Mouse (Mus musculus): ENCODE results near the gene 1700001O22Rik.

The 1700001O22Rik gene

DNA sequence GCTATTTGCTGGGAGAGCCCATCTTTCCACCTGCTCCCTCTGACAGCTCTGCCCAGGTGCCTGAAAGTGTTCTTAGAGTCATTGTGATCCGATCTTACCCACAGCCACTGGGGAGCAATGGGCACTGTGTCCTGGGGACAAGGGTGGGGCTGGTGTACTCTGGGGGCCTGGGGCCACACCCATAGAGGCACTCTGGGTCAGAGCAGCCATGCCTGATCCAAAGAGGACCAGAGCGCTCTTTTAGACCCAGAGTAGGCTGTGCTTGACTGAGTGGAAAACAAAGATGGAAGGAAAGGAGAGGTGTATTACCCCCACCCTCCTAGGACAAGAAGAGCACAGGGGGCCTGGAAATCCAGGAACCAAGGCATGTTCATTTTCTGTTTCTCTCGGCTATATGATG, at the start of gene 1700001O22Rik:
1700001O22Rik (minus strand) TSS at position 58 of the 400 bp plus-strand sequence.
- DNase-seq: no peak

DNA sequence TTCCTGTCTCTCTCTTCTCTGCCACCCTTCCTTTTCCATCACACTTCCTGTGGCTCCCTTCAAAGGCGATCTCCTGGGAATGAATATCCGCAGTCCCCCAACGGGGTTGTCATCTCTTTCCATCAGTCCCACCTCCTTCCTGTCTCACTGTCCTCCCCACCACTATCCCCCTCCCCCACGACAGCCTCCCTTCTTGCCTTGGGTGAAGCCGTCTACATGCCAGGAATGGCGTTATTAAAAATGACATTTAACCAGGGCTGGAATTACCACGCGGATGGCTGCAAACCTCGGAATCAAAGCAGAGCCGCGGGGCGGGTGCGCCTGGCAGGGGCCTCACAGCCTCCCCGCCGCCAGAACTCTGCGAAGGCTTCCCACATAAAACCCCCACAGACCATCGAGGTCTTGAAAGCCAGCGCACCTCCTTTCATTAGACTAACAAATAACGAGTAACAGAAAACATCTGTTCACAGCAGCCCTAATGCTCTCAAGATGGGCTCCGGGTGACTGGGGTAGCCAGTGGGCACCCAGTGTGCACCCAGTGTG, 49.4 kb upstream of the 1700001O22Rik start:
- peak in 1 of 2 experiments; percentile 38 for DNase-seq

DNA sequence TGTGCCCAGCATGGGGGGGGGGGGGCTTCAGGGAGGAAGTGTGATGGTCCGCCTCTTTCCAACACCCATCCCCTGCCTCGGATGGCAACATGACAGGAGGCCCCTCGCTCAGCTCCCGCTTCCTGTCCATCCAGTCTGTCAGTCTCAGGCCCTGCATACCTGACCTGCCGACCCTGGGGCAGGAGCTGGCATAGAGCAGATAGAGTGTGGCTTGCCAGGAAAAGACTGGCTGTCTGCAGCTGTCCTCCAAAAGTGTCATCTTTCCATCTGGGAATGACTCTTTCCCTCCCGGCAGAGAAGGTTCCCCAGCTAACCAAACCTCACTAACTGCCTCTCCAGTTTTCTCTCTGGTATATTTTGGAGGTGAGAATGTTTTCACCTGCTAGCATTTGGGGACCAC, 47.1 kb upstream of the 1700001O22Rik start:
- no peak for DNase-seq

DNA sequence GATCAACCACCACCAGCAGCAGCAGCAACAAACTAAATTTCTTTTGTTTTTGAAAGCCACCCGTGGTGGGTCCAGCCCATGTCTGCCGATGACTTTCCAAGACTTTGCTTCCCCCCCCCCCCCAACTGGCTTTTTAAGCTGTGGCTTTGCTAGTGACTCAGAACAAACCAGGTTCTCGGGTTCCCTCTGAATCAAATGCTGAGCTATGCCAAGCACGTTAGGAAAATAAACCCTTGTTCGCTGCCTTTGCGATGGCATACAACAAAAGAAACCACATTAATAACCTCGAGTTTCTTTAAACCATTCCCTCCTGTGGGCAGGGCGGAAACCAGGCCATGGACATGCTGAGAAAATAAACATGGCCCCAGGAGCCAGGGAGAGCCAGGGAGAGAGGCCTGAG, 44.7 kb upstream of the 1700001O22Rik start:
- no peak for DNase-seq

DNA sequence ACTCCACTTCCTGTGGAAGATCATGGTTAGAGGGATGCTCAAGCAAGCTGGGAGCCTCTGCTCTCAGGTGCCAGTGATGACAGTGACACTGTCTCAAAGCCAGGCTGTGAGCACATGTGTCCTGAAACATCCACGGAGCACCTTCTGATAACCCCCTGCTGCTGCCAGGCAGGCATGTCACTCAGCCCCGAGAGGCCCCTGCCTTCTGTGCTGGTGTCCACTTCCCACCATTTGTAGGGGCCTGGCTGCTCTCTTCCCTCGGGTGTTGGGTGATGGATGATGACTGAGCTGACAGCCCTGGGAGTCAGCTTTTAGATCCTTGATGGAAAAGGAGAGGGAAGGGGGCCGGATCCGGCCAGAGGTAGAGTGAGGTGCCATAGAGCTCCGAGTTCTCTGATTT, 43.3 kb upstream of the 1700001O22Rik start:
- no peak for DNase-seq

DNA sequence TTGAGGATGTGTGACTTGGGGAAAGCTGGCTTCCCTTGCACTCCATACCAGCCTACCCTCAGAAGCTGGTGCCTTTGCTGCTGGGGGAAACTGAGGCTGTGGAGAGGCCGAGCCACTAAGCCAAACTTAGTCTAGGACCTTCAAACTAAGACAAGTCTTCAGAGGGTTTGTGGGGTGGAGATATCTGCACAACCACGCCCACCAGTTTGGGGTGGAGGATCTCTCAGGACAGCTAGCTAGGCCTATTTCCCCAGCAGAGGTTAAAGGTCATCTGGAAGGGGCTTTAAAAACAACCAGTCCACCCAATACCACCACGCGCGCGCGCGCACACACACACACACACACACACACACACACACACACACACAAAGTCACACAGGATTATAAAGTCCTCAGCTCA, 42.8 kb upstream of the 1700001O22Rik start:
- DNase-seq: no peak

DNA sequence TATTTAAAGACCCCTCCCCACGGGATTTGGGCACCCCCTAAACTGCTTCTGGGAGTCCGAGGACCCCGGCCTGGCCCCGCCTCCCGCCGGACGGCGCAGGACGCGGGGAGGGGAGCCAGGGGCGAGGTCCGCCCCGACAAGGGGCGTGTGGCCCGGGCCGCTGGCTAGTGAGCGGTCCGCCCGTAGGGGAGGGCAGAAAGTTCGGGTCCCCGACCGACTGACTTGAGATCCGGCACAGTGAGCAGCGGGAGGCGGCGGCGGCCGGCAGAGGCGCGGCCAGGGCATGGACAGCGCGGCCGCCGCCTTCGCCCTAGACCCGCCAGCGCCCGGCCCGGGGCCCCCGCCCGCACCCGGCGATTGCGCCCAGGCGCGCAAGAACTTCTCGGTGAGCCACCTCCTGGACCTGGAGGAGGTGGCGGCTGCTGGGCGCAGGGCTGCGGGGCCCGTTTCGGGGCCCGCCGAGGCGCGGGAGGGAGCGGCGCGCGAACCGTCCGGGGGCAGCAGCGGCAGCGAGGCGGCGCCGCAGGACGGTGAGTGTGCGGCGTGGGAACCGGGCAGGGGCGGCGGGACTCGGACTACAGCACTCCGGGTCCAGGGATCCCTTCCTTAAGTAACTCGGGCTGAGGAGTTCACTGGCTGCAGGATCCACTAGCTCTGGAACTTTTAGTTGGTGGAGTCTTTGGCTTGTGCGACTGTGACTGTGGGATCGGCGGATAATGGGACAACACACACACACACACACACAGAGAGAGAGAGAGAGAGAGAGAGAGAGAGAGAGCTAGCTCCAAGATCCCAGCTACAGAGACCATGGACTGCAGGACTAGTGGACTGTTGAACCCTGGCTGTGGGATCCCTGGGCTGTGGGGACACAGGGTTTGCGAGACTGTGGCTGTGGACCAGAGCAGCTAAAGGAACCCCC, 42.0 kb upstream of the 1700001O22Rik start:
- DNase-seq: peak; percentile 62 to 72

DNA sequence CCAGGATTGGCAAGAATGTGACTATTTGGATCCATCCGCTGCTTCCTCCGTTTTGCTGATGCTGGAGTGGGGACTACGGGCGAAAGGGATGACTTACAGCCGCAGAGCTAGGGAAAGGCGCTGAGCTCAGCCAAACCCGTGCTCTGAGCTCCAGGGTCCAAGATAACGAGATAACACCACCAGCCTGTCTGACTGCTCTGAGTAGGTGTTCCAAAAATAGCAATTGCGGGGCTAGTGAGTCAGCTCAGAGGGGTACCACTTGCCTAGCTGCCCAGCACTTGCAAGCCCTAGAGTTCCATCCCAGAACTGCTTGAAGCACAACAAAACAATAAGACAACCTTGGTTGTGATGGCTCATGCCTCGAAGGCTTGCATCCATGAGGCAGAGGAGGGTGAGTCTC, 39.2 kb upstream of the 1700001O22Rik start:
- DNase-seq: no peak

DNA sequence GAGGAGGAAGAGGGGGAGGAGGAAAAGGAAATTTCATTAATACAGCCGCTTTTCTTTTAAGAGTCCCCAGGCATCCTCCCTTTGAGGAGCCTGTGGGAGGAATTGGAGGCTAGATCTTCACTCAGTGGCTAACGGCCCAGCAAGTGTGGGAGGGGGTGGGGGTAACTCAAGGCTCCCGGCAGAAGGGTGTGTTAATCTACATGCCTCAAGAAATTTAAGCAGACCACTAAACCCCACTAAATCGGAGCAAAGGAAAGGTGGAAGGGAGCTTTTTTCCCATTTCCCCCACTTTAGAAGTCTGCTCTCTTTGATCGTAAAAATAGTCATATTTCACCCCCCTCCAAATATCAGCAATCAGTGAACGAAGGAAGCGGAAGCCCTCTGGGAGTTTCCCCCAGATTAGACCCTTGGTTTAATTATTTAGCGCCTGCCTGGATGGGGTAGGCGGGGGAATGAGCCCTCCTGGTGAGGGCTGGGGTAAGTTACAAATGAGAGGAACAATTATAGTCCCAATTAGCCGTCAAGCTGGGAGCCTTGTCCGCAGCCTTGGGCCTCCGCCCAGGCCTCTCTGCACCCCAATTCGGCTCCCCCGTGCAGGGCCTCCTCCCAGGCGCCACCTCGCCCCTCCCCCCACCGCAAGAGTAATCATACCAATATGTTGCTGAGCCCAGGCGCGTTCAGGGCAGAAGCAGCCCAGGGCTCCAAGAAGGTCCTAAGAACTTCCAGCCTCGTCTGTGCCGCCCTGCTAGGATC, 33.0 kb upstream of the 1700001O22Rik start:
- DNase-seq: peak; percentile 56 to 69

DNA sequence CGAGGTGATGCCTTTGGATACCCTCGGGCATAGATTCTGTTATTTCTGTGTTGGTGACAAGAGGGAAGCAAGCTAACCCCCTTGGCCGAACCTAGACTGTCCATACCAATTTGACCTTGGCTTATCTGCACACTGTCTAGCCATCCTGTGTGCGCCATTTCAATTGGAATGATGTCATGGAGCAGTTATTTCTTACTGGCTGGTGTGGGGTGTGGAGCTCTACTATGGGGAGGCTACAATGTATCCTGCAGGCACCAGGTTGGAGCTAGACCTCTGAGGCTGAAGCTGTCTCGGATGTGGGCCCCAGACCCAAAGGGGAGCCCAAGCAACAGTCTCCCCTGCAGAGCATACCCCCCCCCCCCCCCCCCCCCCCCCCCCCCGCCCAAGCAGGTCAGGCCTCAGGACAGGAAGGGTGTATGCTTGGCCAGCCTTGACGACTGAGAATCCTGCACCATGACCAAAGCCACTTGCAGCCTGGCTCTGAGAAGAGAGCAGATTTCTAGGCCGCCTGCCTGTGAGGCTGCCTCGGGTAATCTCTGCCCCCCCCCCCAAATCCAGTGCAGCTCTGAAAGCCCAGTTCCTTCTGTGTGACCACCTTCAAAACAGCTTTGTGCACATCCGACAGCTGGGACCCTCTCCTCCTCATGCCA, 31.0 kb upstream of the 1700001O22Rik start, which contains the start of gene Prrx2:
Prrx2 (plus strand) TSS at position 600 of the 650 bp plus-strand sequence.
- no peak for DNase-seq

DNA sequence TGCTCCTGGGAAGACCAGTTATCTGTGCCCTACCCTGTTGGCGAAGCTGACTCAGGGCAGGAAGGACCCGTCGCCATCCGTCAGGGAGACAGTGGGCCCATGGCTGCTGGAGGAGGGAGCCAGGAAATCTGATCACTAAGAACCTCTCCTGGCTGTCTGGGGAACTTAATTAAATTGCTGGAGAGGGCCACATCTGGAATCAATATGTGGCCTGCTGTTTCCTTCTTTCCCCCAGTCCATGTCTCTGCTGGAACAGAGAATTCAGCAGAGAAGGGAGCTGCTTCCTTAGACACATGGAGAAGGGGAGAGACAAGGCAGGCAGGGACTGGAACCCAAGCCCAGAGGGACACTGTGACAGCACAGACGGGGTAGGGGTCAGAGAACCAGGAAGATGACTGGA, 30.2 kb upstream of the 1700001O22Rik start:
- DNase-seq: no peak

DNA sequence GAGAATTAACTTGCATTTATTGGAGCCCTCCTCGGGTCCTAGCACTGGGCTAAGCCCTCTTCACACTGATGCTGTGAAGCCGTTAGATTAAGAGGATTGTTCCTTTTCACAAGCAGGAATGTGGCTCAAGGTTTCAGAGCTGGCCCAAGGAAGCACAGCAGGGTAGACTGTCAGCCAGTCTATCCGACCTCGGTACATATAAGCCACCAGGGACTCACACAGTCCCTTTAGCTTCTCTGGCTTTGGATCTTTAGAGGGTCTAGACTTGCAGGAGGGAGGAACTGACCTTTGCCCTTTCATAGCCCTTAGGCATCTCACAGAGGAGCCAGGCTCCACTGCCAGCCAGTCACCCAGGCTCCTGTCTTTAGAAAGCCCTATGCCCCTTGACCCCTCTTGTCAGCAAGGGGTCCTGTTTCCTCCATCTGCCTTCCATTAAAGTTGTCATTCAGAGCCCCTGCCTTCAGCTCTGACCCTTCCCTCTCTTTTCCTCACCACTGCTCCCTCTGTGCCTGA, 26.9 kb upstream of the 1700001O22Rik start, which contains the start of gene Asb6:
Asb6 (minus strand) TSS at position 51 of the 513 bp plus-strand sequence.
- DNase-seq: no peak

DNA sequence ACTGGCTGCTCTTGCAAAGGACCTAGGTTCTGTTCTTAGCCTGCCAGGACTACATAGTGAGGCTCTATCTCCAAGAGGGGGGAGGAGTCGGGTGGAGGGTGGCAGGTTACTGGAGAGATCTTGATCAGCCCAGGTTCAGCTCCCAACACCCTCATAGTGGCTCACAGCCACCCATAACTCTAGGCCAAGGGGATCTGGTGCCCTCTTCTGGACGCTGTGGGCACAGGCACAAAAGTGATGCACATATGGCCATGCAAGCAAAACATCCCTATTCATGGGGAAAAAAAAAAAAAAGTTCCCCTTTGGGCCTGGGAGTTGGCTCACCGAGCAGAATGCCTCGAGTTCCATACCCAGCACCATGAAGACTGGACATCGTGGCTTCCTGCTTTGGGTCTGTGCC, 25.9 kb upstream of the 1700001O22Rik start:
- DNase-seq: peak; percentile 60 to 65

DNA sequence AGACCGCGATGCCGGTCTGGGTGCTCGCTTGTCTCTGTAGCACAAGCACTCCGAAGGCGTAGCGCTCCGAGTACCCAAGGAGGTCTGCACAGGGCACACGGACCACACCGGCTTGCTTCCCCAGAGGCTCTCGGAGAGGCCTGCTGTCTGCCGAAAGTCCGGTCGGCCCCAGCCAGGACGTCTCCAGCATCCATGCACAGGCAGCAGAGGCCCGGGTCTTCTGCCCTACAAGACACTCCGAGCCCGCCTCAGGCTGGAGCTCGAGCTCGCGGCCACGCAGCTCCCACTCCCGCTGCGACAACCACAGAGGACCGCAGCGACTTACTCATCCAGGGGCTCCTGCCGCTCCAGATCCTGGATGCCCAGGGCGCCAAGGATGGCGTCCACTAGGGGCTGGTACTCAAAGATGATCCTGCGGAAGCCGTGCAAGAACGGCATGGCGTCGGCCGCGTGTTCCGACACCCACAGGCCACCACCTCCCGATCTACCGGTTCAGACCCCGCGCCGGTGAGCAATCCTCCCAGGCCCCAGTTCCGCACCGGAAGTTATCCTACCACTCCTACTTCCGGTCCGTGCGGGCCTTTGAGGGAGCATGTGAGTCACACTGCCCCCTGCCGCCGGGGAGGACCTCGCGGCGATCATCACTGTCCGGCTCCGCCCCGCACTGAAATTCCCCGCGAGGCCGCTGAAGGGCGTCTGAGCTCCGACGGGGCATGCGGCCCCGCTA, 24.5 kb upstream of the 1700001O22Rik start:
- DNase-seq: peak; percentile 98 to 99

DNA sequence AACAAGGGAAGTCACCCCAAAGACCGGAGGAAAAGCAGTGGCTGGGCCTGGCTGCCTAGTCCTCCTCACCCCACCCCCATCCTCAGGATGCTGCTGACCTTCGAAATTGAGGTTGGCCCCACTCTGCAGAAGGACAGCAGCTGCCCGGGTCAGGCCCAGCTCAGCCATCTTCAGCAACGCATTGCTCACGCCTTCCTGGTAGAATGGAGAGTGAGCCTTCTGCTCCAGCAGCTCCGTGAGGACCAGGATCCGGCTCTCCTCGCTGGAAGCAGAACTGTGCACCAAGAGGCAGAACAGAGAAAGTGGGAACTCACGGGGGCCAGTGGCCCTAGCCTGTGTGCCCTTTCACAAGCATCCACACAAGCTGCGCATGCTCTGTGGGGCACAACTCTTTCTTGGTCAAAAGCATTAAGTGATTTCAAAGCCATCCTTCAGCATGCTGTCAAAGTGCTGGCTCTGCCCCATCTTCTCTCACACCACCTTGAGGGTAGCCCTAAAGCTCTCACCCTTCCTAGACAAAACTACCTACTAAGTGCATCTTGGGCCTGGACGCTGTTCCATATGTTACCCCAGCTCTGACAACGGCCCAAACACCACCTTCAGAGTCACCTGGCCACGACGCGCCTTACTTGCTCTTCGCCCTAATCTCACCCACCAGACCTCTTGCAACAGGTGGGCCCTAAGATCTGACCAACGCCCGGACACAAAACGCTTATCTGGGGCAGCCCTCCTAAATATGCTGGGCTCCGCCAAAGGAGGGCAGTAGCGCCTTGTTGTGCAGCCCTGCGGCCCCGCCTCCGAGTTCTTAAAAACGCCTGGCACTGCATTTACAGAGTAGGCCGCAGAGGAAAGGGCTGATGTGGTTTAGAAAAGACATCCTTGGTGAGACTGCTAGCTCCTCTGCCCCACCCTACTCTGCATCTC, 23.6 kb upstream of the 1700001O22Rik start:
- DNase-seq: peak; percentile 70 to 80

DNA sequence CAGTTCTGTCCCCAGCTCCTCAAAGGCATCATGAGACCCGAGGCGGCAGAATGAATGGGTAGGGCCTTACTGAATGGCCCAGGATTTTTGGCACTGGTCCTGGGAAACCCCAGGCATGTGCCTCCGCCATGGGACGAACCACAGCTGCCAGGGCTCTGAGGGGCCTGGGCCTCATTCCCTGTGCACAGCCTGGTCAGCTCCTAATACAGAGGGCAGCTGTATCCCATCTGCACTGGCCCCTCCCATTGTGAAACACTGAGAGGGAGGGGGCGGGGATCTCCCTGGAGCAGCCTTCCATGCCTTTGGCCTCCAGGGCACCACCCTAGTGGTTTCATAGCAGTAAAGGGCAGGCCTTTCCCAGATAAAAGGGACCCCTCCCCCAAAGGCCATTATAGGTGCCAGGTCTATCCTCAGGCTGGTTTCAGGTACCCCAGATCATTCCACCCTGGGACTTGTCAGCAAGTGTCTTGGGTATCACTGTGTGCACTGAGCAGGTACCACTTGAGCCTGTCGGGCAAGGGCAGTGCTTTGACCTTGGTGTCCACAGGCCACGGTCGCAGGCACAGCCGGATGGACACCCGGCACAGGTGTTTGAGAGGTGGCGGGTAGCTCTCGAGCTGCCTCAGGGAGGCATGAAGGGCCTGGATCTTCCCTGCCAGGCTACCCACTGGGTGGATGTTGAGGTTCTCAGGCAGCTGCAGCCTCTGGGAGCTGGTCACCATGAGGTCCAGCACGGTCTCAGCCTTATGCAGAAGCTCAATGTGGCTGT, 20.1 kb upstream of the 1700001O22Rik start:
- peak; percentile 87 to 91 for DNase-seq

DNA sequence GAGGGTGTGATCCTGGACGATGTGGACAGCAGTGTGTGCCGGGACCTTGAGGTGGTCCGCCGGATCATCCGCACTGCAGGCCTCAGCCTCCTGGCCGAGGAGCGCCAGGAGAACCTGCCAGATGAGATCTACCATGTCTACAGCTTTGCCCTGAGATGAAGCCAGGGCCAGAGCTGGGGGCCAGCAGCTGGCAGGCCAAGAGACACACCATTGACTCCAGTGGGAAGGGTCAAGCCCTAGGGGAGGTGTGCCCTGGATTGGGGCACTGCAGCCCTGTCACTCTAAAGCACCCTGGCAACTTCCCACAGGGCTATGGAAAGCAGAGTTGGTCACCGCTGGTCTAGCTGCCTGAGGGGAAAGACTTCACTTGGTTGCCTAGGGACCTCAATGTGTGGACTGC, 19.0 kb upstream of the 1700001O22Rik start:
- no peak for DNase-seq

DNA sequence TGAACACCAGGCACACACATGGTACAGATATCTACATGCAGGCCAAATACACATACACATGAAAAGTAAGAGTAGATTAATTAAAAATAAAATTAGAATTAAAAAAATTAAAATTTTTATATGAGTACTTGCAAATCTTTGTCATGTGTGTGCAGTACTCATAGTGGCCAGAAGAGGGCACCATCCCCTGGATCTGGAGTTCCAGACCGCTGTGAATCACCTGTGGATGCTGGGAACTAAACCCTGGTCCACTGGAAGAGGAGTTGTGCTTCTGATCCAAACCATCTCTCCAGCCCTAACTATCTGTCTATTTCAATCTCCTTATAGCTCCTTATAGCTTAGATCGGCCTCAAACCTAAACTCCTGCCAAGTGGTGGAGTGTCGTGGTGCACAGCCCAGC, 17.6 kb upstream of the 1700001O22Rik start:
- no peak for DNase-seq

DNA sequence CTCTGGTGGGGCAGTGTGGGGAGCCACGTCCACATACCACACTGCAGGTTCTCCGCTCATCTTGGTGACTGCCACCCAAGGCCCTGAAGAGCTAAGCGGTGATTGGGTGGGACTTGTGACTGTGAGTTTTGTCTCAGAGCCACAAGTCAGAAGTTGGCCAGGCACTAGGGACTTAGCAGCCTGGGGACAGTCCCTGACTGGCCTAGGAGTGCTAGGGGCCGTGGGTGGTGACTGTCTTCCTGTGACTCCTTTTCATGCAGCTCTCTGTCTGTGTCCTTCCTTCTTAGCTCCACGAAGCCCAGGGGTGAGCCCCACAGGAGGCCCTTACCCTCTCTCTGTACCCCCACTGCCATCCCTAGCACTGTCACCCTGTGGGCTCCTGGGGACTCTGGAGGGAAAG, 16.4 kb upstream of the 1700001O22Rik start:
- no peak for DNase-seq

DNA sequence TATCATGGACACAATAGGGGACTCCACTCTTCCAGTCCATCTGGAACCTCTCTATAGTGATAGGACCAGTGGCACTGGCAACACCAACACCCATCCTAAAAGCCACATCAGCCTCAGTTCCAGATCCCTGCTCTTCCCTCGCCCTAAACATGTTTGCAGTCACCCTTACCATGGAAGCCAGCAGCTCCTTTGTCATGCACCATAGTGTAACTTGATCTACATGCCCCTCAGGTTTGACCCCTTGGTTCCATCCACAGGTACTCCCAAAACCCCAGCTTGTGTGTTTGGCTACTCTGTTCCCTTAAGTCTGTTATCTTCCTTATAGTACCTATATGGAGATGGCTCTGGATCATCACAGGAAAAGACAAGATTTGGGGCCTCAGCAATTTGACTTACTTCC, 12.9 kb upstream of the 1700001O22Rik start:
- DNase-seq: no peak
